Mouse (Mus musculus) heart, adult 18-20 months (tissue): Measurements from ENCODE around the gene Cxadr. TPM values are rescaled to one million over a fixed set of nuclear protein-coding genes. Genes with fewer than 3 reads are reported as not detected.
"Not testable (repeated sequence)": the region's sequence is repeated elsewhere in the genome, so short reads cannot be mapped to it uniquely, and the experiment has no call there.

Experiments
- DNase-seq, 2 experiments: peaks; one replicate each; pipeline ENCODE4 v3.0.0; 2021 to 2022; ENCODE audit warnings: mixed read lengths in 1 of 2
- total RNA-seq, 2 experiments: library from RNA; stranded (reverse); gene quantifications; 2 replicates each; pipeline ENCODE4 v1.2.3; 2021

Cxadr gene
- total RNA-seq, 2 experiments from 2014 or later, result 33.8 to 39.1 TPM

DNA sequence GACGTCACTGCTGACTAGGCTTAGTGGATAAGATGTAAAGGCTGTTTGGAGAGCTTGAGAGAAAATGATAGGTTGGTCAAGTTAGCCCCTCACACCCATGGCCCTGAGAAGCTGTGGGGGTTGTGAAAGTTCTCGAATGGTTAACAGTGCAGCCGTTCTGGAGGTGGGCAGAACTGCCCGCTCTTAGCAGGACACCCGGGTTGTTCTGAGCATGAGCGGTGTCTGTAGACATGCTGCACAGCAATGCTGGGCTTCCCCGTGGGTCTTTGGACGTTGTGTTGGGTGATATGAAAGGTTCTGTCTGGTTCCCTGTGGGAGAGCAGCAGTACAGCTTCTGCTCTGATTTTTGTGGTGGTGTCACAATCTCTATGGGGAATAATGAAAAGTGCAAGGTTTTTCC, 5.3 kb downstream of the Cxadr start:
- no peak for DNase-seq

DNA sequence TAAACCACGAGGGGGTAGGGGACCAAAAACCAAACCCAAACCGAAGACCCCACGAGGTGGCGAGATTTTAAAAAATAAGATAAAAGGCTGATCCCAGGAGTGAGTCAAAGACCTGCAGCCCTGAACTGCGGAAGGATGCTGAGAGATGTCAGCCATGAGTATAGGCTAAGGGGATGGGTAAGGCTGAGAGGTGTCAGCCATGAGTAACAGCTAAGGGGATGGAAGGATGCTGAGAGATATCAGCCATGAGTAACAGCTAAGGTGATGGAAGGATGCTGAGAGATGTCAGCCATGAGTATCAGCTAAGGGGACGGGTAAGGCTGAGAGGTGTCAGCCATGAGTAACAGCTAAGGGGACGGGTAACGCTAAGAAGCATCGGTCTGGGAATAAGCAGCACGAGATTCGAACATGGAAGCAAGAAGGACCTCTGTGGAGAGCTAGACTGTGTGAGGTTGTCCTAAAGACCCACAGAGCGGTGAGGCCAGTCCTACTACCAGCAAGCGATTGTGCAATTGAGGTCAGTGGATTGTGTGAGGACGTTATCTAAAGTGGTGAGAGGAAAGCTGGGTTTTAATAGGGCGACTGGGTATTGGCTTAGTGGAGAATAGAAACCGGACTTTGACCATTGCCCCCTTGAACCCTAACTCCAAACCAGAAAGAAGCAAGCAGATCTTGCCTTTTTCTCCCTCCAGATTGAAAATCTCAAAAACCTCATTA, 6.3 kb downstream of the Cxadr start:
- peak in 1 of 2 experiments; percentile 12 for DNase-seq

DNA sequence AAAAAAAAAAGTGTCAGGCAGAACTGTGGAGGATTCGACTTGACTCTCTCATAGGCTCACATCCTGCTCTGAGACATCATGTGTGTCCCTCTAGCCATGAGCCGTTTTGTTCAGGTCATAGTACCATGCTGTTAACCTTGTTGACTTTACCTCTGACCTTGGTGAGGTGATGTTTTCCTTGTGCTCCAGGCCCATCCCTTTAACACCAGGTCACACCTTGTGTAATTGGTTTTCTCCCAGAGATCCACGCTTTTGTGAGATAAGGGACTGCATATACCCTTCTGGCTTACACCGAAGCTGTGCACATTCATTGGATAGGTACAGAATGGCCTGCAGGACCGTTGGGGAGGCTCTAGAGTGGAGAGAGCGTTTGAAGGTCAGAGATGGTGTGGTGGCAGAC, 8.0 kb downstream of the Cxadr start:
- no peak for DNase-seq

DNA sequence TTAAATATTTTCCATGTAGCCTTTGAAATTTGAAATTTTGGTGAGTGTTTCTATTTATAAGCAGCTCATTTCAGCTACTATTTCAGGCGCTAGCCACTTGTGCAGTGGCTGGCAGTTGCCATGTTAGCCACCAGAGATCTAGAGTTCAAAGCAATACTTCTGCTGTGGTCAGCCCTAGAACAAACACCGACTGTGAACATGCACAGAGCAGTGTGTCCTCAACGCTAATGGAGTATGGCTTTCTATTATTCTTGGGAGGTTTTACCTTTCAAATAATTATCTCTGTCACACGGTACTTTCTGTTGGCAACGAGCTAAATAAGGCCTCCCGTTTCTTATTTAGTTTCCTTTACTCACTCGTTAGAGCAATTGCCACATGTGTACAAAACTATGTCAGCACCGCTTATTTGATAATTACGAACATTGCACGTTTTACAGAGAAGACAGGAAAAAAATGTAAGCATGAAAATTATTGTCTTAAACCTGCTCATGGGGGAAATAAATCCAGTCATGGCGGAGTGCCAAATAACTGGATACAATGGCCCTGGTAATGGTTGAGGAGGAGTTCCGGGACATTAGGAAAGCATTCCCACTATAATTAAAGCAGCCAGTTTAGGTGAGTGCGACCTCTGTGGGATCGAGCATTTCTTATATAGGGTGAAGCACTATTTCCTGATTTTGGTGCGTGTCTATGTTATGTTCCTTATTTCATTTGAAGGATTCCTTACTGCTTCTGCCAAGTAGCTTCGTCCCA, 12.0 kb downstream of the Cxadr start:
- DNase-seq, result peak in 1 of 2 experiments; percentile 15

GRCm38 (mm10) chr16:78314026-78314425, 12.7 kb downstream of the Cxadr start:
- no peak for DNase-seq

DNA sequence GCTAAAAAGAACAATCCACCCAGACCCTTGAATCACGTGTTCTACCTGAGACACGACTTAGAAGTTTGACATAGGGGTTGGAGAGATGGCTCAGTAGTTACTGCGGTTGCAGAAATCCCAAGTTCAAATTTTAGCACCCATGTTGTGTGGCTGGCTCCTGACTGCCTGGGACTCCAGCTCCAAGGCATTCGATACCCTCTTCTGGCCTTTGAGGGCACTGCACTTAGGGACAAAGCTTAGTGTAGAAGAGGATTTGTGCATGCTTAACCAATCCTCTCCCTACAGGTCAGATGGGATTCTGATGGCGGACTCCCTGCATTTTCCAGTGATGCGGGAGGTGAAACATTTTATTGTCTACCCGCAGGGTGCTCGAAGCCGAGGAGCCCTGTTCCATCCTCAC, 15.6 kb downstream of the Cxadr start:
- DNase-seq, result peak; percentile 59 to 78

DNA sequence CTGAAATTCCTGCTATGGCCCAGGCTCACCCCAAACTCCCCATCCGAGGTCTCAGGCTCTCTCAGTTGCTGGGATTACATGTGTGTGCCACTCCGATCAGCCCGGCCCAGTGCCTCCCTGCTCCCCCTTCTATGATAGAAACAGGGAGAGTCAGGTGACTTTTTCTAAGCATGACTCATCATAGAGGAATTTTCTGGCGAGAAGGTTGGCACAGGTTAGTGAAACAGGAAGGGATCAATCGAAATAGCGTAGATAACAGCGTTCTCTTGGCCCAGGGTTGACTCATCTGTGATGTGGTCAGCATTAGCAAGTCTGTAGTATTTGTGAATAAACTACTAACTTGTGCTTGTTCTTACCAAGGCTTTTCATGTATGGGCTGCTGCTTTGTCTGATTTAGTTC, 16.7 kb downstream of the Cxadr start:
- DNase-seq, result peak; percentile 55 to 71

DNA sequence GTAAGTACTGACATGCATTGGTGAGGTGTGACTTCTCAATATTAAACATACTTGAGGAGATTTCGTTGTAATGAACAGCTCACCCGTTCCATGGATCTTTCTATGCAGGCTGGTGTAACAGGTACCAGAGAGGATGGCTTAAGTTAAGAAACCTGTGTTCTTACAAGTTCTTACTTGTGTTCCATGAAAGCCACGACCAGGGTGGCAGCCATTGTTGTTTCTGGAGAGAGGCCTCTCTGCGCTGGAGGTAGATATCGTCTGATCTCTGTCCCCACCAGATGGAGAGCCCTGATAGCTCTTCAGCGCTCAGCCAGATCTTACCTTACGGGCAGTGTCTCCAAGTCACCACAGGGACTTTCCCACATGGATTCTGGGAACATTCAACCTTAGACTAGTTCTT, 18.4 kb downstream of the Cxadr start:
- DNase-seq, result no peak

DNA sequence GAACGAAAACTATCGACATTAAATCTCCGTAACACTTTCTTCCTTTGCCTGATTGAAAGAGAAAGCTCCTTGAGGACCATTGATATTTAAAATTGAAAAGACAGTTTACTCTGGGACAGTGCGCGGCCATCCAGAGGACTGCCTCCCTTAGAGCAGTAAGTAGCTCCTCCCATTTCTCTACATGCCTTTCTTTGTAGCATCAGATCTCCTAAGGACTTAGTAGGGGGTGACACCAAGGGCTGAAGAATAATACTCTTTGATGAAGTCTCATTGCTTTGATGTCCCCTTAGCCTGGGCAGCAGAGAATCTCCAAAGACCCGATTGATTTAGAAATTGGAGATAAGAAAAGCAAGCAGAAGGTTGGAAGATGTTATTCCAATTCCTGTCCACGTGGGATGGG, 20.3 kb downstream of the Cxadr start:
- no peak for DNase-seq

GRCm38 (mm10) chr16:78322140-78322539, 20.9 kb downstream of the Cxadr start:
- no peak for DNase-seq

DNA sequence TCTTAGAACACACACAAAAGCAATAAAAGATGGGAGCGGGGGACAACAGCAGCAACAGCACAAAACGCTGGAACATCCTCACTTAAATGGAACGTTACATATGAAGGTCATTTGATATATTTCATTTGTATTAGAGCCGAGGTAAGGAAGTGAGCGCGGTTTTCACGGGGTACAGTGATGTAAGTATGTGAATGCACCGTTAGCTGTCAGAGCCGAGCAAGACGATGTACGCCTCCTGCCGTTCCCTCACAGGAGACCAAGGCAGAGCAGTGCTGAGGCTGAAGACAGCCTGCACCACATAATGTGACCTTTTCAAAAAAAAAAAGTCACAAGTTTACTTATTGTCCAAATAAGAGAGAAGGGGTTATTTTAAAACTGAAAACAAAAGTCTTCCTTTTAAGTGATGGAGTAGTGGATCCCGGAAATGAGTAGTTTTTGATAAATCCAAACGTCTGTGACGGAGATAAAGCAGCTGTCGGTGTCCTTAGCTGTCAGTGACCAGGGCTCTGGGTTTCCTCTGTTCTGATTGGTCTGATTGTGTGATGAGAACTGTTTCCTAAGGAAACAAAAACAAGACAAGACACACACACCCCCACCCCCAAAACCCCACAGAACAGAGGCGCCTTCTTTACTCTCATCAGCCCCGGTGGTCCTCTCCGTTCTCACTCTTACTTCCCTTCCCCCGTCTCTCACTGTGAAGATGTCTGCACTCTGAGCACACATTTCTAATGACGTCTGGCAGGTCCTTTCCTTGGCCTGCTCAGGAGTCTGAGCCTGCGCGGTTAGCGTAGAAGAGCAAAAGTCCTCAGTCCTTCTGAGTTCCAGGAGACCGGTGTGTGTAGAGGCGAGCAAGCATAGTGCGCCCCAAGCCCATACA, 24.9 kb downstream of the Cxadr start:
- DNase-seq, result no peak

DNA sequence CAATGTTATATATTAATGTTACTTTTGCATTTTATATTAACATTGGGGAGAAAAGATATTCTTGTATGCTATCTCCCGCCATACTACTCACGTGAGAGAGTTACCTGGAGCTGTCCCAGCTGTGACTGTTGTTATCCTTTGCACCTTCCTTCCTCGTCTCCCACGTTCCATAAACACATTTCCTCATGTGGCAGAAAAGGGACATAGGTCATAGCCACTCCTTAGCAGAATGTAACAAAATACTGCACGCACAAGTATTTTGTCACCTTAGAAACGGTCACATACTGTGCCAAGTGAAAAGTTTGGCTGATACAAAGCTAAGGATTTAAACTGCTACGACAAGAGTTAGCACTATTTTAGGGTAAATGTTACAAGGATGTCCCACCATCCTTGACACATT, 26.3 kb downstream of the Cxadr start:
- DNase-seq, result no peak

DNA sequence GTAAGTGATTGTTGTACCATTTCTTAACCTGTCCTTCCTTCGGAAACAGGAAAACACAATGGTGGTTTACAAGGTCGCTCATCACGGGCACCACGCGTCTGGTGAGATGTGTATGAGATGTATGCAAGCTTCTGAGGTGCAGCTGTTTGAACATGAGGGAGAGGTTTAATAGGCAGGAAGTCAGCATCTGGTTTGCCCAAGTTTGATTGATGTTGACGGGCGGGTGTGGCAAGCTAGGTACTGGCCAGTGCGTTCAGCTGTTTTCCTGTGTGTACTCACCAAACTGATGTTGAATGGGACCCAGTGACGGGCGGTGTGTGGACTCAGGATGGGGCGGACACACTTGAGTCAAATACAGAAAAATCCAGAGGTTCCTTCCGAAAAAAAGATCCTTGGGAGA, 26.7 kb downstream of the Cxadr start:
- no peak for DNase-seq

GRCm38 (mm10) chr16:78337226-78337625, 35.9 kb downstream of the Cxadr start:
- DNase-seq, result no peak

GRCm38 (mm10) chr16:78341356-78341755, 40.1 kb downstream of the Cxadr start:
- no peak for DNase-seq

DNA sequence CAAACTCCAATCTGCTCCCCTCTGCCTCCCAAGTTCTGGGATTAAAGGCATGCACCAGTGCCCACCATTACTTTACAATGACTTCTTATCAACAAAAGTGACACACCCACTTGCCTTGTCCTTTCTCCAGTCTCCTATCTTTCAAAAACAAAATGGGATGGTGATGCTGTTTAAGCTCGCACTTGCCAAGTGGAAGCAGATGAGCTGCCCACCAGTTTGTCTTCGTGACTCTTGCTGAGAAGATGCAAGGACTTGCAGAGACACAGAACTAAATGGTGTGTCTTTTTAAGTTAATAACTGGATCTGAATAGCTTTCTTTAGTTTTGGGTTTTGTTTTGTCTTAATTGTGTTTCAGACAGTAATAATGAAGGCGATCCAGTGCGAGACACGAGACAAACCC, 41.5 kb downstream of the Cxadr start:
- no peak for DNase-seq

DNA sequence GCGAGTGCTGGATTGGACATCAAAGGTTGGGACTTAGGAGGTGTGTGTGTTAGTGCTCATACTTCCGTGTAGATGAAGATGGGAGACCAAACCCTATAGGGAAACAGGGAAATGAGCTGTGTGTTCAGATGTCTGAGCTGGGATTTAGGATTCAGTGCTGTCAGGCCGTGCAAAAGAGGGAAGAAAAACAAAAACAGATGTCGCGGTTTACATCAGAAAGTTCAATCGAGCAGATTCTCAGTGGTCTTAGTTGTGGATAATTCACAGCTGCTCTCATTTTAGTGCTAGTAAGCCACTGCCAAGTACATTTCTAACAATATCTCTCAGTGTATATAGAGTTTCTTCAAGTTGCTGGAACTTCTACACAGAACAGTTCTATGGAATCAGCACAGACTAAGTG, 42.5 kb downstream of the Cxadr start:
- DNase-seq, result no peak

- DNase-seq, result no peak
Observed at GRCm38 (mm10) chr16:78346662-78347327, 45.5 kb downstream of the Cxadr start.

DNA sequence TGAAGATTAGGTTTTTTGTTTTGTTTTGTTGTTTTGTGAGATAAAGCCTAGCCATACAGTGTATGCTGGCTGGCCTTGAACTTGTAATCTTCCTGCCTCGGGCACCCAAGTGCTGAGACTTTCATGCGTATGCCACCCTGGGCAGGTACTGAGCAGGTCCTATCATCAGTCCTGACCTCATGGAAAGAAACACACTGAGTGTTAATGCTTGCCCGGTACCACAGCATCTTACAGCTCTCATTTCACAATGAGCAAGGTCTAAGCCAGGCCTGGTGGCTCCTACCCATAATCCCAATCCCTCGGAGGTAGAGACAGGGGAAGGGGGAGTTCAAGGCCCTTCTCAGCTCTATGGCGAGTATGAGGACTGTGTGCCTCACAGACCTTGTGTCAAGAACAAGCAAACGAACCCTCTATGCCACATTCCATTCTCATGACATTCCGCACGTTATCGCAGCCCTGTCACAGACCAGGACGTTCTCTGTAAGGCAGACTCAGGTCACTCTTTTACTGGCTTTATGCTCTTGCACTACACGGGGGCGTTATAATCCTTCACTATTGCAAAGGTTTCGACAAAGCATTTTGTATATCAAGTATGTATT, 46.1 kb downstream of the Cxadr start:
- DNase-seq, result peak; percentile 18 to 42

- DNase-seq, result no peak
Observed at GRCm38 (mm10) chr16:78357757-78358156, 56.5 kb downstream of the Cxadr start.

GRCm38 (mm10) chr16:78361466-78361865, 60.2 kb downstream of the Cxadr start:
- DNase-seq, result no peak

GRCm38 (mm10) chr16:78364554-78364953, 63.3 kb downstream of the Cxadr start:
- not testable (repeated sequence) for DNase-seq
